Mouse (Mus musculus) gastrocnemius, postnatal 10 days (tissue): ENCODE measurements around the gene 4930503B20Rik. TPM values are rescaled to one million over a fixed set of nuclear protein-coding genes. Genes with fewer than 3 reads are reported as not detected.

Source experiments
- DNase-seq: peaks from one replicate; pipeline ENCODE4 v3.0.0; 2021; ENCODE audit warnings: mixed read lengths
- long read RNA-seq, 2 experiments: library from polyadenylated mRNA; stranded (forward); transcript quantifications; one replicate each; pipeline ENCODE4 v2.0.0; 2021
- total RNA-seq, 2 experiments: library from RNA; stranded (reverse); gene quantifications; 2 replicates each; pipeline ENCODE4 v1.2.3; 2021

4930503B20Rik gene
- total RNA-seq, result under 1 TPM in 1 of 2 experiments, not detected in 1; 0.16 TPM
- long read RNA-seq, experiment 1, result 0 reads
- long read RNA-seq, experiment 2, result 0 reads

- DNase-seq, result no peak
These were observed at the start of gene 4930503B20Rik for GRCm38 (mm10) chr3:146651217-146651616. Gene 4930503B20Rik (minus strand): TSS chr3:146651317.

DNA sequence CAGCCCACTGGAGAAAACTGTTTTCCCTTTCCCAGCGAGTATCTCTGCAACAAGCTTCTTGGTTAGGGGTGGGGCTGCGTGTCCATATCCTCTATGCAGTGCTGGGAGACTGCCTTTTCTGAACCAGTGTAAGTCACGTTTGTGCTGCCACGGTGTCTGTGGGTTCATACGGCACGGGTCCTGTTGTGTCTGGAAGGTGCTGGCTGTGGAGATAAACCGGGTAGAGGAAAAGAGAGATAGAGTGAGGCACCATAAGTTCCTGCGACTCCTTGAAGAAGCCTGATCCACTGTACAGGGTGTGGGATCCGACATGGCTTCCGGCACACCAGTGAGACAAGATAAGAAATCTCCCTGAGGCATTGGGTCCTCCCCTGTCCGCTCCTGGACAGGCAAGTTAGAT lies 48.9 kb upstream of the 4930503B20Rik start:
- DNase-seq, result no peak

- no peak for DNase-seq
These were observed 47.9 kb upstream of the 4930503B20Rik start for GRCm38 (mm10) chr3:146698982-146699381.

- no peak for DNase-seq
These were observed 41.4 kb upstream of the 4930503B20Rik start for GRCm38 (mm10) chr3:146692547-146692946.

- no peak for DNase-seq
These were observed 36.1 kb upstream of the 4930503B20Rik start for GRCm38 (mm10) chr3:146687121-146687725.

DNA sequence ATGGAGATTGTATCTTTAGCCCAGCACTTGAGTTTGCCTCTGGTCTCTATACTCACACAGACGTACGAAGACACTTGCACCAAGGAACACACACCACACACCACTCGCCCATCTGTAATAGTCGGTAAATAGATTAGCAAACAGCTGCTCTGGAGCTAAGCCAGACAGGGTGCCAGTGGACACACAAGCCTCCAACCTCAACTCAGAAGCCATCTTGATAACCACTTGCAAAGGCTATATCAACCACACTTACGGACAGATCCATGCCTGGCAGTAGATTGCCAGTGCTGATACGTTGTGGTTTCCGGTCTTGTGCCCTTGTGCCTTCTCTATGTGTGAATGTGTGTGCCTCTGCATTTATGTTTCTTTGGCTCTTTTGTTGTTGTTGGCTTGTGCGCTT lies 35.3 kb upstream of the 4930503B20Rik start:
- DNase-seq, result no peak

DNA sequence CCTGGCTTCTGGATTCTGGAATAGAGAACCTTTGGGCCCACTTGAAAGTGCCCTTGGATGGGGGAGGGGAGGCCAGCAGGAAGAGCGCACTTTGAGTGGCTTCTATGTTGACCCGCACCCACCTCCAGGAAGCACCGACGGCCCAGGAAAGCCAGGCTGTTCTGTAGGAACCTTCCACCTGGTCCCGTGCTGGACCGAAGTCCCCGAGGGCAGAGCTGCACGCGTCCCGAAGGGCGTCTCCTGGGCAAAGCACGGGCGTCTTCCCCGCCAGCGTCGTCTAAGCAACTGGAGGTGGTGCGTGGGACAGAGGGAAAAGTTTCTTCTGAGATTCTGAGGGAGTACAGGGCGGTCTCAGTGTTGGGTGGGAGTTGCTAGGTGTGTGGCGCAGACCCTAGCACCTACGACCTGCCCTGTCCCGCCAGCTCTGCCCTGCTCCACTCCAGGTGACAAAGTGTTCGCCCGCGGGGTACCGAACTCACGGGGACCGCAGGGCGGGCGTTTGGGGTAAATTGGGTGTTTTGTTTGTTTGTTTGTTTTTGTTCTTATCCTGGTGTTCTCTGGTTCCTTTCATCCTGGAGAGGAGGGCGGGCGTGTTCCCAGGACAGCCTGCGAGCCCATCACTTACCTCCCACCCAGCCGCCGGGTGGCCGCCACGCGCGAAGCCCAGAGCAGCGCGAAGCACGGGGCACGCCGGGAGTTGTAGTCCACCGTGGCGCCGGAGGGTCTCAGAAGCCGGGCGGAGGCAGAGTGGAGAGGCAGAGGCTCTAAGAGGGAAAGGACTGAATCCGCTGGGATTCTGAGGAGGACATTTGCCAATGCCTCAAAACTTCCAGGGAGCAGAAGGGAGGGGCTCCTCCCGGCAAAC lies 33.9 kb upstream of the 4930503B20Rik start, which contains the start of gene Samd13:
TSS of gene Samd13 (minus strand) at position 782 of the 865 bp plus-strand sequence.
- DNase-seq, result peak; percentile 73

- DNase-seq, result no peak
These were observed 32.0 kb upstream of the 4930503B20Rik start for GRCm38 (mm10) chr3:146683095-146683494.

- peak; percentile 66 for DNase-seq
These were observed 31.1 kb upstream of the 4930503B20Rik start for GRCm38 (mm10) chr3:146682140-146682651.

GRCm38 (mm10) chr3:146681696-146682095 lies 30.6 kb upstream of the 4930503B20Rik start:
- DNase-seq, result no peak

DNA sequence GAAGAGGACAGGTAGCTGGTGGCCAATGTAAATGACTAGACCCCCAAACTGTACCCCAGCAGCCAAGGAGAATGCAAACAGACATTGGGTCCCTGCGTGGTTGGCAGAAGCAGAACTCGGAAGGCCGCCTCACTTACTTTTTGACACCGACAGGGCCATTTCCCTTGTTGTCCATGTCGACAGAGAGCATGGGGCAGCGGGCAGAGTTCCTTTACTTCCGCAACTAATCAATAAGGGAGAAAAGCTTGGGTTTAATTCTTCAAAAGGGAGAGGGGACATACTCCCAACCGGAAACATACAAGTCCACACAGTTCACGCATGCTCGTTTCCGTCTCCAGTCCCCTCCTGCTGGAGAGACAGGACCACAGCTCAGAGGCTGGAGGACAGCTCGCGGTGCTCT lies 29.5 kb upstream of the 4930503B20Rik start:
- no peak for DNase-seq

DNA sequence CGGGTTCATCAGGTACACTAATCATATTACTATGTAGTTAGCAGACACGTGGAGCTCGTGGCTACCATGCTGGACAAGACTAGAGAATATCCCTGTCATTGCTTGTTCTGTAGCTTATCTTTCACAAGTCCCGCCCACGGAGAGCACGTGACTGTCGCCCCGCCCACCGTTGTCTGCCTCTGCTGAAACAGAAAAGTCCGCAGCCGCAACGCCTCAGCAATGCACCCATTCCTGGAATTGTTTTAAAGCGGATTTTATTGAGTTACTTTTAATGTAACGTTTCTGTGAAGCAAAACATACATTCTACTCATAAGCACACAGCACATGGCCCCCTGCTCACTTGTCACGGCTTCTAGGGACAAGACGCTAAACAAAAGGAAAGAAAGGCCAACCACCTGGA lies 28.5 kb upstream of the 4930503B20Rik start:
- no peak for DNase-seq

DNA sequence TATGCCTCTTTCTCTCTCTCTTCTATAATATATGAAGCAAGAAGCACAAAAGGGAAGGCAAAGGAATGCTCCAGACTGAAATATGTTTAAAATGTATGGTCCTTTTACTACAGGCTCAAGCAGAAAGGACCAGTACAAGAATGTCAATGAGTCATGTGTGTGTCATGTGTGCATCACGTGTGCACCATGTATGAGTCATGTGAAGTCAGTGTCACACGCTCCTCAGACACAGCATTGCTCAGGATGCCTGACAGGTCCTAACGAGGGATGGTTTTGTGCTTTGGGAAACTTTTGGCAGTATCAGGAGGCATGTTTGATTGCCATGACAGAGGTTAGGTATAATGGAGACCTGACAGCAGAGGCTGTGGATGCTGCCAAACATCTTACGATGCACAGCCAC lies 25.1 kb upstream of the 4930503B20Rik start:
- no peak for DNase-seq

DNA sequence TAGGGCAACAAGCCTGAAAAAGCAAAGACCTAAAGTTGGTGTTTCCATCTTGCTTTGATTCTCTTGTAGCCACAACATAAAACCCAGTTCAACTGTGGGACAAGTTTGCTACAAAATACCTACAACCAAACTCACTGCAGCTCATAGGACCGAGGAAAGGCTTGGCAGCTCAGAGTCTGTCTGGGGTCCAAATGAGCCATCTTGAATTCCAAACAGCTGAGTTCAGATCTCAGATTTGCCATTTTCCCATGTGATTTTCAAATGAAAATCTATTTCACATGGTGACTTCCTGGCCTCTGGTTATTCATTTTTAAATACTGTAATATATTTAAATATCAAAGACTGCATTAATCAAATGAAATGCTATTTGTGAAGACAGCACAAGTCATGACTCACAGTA lies 24.0 kb upstream of the 4930503B20Rik start:
- DNase-seq, result no peak

DNA sequence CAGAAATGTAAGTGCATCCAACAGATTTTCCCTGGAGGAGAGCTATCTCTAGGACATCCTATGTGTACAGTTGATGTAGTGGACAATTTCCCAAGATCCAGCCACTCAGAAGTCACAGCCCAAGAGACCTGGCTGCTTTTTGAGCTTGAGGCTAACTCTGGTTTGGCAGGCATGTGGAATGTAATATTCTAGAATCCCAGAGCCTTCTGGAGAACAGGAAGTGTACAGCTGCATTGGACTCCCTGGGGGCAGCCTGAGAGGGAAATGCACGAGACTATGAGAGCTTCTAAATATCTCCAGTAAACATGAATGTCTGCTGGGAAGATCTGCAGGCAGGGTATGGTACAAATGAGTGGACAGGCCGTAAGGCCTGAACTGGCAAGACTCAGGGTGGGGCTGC lies 20.0 kb upstream of the 4930503B20Rik start:
- DNase-seq, result peak; percentile 24

DNA sequence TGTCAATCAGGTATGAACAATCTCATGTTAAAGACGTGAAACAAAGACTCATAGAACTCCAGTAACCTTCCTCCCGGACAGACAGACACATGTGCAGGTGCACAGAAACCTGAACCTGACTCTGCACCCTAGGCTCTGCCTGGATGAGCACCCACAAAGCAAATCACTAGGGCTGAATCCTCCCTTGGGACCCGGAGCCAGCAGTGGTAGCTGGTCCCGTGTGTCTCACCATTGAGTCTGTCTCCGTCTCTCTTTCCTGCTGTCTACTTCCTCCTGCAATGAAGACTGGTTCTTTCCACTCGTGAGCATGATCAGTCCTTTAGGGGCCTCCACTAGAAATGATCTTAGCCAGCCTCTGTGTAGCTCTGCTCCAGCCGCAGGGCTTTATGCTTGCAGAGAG lies 10.8 kb upstream of the 4930503B20Rik start:
- no peak for DNase-seq

GRCm38 (mm10) chr3:146661001-146661400 lies 9.9 kb upstream of the 4930503B20Rik start:
- no peak for DNase-seq

- DNase-seq, result no peak
These were observed 8.2 kb upstream of the 4930503B20Rik start for GRCm38 (mm10) chr3:146659321-146659720.

DNA sequence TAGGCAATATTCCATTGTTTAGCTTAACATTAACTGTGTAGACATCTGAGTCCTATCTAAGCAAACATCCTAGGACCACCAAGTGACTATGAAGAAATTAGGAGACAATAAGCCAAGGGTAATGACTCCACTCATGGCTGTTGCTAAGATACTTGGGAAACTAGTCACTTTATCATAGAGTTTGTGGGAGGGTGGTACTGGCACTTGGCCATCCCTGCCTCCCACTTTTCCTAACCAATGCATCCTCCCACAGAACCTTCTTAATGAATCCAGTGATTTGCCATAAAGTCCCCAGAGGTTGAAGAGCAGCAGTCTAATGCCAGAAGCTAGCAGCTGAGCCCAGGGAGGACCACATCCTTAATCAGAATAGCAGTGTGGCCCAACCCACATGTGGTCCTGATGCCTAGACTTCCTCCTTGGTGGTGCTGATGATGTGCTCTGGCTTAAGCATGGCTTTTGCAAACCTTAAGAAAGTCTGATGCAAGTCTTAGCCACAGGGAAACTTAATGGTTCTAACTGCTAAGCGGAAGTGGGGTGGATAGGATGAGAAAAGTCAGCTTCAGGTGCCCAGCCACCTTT lies 7.0 kb upstream of the 4930503B20Rik start:
- DNase-seq, result no peak

DNA sequence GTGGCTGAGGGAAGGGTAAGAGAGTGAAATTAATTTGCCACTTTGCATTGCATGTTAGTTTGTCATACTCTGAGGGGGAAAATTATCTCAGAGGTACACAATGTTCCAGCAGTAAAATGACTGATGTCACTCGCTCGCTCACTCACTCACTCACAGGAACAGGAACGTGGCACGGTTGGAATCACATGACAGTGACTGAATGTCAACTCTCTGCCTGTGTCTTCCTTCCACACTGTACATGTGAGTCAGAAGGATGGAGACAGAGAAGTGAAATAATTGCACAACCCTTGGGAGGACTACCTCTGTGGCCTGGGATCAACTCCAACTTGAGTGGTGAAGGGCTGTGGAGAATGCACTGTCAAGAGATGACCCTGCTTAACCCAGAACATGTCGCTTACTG lies 6.3 kb upstream of the 4930503B20Rik start:
- DNase-seq, result no peak

DNA sequence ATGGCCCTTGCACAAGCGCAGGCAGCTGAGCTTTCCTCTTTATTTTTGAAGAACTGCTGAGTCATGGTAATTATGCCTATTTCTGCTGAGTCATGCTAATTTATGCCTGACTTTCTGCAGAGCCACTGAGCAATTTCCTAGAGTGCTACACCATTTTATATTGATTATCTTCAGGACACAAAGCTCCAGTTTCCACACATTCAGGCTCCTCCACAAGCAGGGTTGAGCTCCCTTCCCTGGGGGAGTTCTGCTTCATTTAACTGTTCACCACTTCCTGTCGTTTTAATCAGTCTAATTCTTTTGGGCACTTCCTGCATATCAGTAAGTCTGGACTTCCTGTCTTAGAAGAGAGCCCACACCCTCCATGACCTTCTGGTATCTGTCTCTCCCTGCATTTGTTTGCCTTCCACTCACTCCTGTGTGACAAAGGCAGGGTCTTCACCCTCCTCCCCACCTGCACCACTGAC lies 4.0 kb upstream of the 4930503B20Rik start:
- DNase-seq, result no peak

- DNase-seq, result no peak
These were observed 2.6 kb upstream of the 4930503B20Rik start for GRCm38 (mm10) chr3:146653692-146654091.

DNA sequence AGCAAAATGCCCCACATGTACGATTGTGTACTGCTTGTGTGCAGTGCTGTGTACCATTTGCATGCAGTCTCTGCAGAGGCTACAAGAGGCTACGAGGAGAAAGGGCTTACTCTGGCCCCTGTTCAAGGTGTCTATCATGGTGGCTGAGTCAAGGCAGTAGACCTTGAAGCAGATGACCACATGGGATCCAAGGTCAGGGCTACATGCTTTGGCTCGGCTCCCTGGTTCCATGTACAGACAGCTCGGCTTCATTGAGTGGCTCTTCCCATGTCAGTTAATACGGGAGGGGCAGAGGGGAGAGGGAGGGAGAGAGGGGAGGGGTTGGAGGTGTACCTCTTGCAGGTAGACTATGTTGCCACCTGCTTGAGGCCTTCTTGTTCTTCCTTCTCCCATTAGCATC lies 1.3 kb upstream of the 4930503B20Rik start:
- DNase-seq, result no peak
